Mouse (Mus musculus) megakaryocyte progenitor cell, adult 5-6 weeks (primary cell): Measurements from ENCODE around the gene Tecr. TPM values are rescaled to one million over a fixed set of nuclear protein-coding genes. Genes with fewer than 3 reads are reported as not detected.

Experiments
- ATAC-seq: replicated peaks from 2 replicates; pipeline ENCODE4 v1.8.0; 2016; ENCODE audit warnings: mild to moderate bottlenecking, moderate TSS enrichment, inconsistent platforms; ENCODE audit not compliant: poor library complexity
- total RNA-seq, 2 experiments: library from RNA; stranded (forward) in 1 of 2; stranded (reverse) in 1 of 2; fragments of 157-497, 149-512 nt in 1 of 2; fragments of 200-1000 nt in 1 of 2; gene quantifications; 2 replicates each; pipeline versions ENCODE4 v1.2.3 to v1.2.4; 2015 to 2017

Tecr gene
- total RNA-seq, 2 experiments from 2014 or later = 324 to 424 TPM

- ATAC-seq = no peak
Observed at GRCm38 (mm10) chr8:83567668-83568067, 40.1 kb downstream of the Tecr start.

GRCm38 (mm10) chr8:83566469-83567395 is 41.0 kb downstream of the Tecr start, which contains the start of gene Ndufb7:
TSS of gene Ndufb7 (plus strand) at chr8:83566671.
- ATAC-seq = peak; percentile 89

- ATAC-seq = peak; percentile 58
Observed at GRCm38 (mm10) chr8:83565731-83566375, 41.9 kb downstream of the Tecr start.

- ATAC-seq = no peak
Observed at GRCm38 (mm10) chr8:83563246-83563645, 44.5 kb downstream of the Tecr start.

GRCm38 (mm10) chr8:83562669-83563068 is 45.1 kb downstream of the Tecr start:
- peak; percentile 14 for ATAC-seq

- no peak for ATAC-seq
Observed at GRCm38 (mm10) chr8:83535736-83536135, 72.0 kb downstream of the Tecr start, which contains the start of gene Olfr370. TSS of gene Olfr370 (plus strand) at chr8:83535780.

- no peak for ATAC-seq
Observed at GRCm38 (mm10) chr8:83534802-83535201, 73.0 kb downstream of the Tecr start.

Other genes starting within 250 kb of the Tecr start
- 0.05 TPM in 1 of 2 replicates, not detected in the other for gene Clgn, start 218.1 kb downstream of the Tecr start, total RNA-seq (2015)
- gene Clgn, start 218.1 kb downstream of the Tecr start, total RNA-seq (2017) = not detected in 2 replicates
- gene Scoc, start 149.6 kb downstream of the Tecr start, total RNA-seq (2015) = 64.4 and 70.9 TPM in 2 replicates
- 27.9 and 43.9 TPM in 2 replicates for gene Scoc, start 149.6 kb downstream of the Tecr start, total RNA-seq (2017)
- gene Olfr370, start 72.2 kb downstream of the Tecr start, total RNA-seq (2015) = not detected in 2 replicates
- not detected in 2 replicates for gene Olfr370, start 72.2 kb downstream of the Tecr start, total RNA-seq (2017)
- gene Ndufb7, start 41.3 kb downstream of the Tecr start, total RNA-seq (2015) = 158 and 163 TPM in 2 replicates
- gene Ndufb7, start 41.3 kb downstream of the Tecr start, total RNA-seq (2017) = 252 and 255 TPM in 2 replicates
- 45.5 and 47.6 TPM in 2 replicates for gene Dnajb1, start 222 bp upstream of the Tecr start, total RNA-seq (2015)
- gene Dnajb1, start 222 bp upstream of the Tecr start, total RNA-seq (2017) = 26.2 and 28.0 TPM in 2 replicates
- gene Gipc1, start 44.7 kb upstream of the Tecr start, total RNA-seq (2015) = 14.7 and 19.0 TPM in 2 replicates
- gene Gipc1, start 44.7 kb upstream of the Tecr start, total RNA-seq (2017) = 14.3 and 17.8 TPM in 2 replicates
- gene Ptger1, start 58.7 kb upstream of the Tecr start, total RNA-seq (2015) = 0.10 TPM in 1 of 2 replicates, not detected in the other
- gene Ptger1, start 58.7 kb upstream of the Tecr start, total RNA-seq (2017) = 0.87 and 1.6 TPM in 2 replicates
- 31.5 and 31.6 TPM in 2 replicates for gene Pkn1, start 91.2 kb upstream of the Tecr start, total RNA-seq (2015)
- 62.5 and 78.8 TPM in 2 replicates for gene Pkn1, start 91.2 kb upstream of the Tecr start, total RNA-seq (2017)
- gene Ddx39, start 107.2 kb upstream of the Tecr start, total RNA-seq (2015) = 119 and 139 TPM in 2 replicates
- gene Ddx39, start 107.2 kb upstream of the Tecr start, total RNA-seq (2017) = 121 and 131 TPM in 2 replicates
- gene Adgre5, start 133.4 kb upstream of the Tecr start, total RNA-seq (2015) = 27.1 and 29.1 TPM in 2 replicates
- gene Adgre5, start 133.4 kb upstream of the Tecr start, total RNA-seq (2017) = 19.8 and 30.2 TPM in 2 replicates